Mouse (Mus musculus): ENCODE results near the gene Dst. TPM values are rescaled to one million over a fixed set of nuclear protein-coding genes. Genes with fewer than 3 reads are reported as not detected.

Gene Dst
- polyA plus RNA-seq, 1 experiment from 2014 or later = 11.9 TPM

DNA sequence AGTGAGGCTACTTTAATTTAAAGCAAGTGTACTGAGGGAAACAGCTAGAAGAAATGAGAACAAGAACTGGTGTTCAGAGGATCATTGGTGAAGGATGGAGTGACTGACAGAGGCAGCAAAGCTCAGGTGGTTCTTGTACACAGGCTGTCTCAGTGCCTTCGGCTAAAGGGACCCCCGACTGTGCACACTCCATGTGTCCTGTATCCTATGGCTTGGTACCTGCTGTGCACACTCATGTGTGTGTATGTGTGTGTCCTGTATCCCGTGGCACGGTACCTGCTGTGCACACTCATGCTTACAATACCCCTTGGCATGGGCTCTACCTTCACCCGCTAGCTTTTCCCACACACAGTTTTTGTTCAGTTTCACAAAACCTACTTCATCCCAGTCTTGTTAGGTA, 217.1 kb downstream of the Dst start:
- DNase-seq (ENCODE audit: low spot score) = no peak

GRCm38 (mm10) chr1:34127714-34128474, 219.9 kb downstream of the Dst start:
- no peak for DNase-seq (ENCODE audit: low spot score)

DNA sequence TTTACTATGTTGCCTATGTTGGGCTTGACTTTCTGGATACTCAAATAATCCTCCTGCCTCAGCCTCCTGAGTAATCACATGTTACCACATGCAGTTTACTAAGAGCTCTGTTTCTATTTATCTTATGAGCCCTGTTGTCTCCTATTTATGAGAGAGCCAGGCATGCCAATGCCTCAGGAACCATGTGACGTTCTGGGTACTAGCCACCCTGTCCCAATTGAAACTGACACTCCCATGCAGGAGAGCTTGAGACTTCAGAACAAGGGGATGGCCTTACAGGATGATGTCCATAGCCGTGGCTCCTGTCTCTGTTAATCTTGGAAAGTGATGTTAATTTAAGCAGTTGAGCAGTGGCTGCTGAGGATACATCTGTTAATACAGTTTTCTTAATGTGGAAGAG, 220.8 kb downstream of the Dst start:
- no peak for DNase-seq (ENCODE audit: low spot score)

DNA sequence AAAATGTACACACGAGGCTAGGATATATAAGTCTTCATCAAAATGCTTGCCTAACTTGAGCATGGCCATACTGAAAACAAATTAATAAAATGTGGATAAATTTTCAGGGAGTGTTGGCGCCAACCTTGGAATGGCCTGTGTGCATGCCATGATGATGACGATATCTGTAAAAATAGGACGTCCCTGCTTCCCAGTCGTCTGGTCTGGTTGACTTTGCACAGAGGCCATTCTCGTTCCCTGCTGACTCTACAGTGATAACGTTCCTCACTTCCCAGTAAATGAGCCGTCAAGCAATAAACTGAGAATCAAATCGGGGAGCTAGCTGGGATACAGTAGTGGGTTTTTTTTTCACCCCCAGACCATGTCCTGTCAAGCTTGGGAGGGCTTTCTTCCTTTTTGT, 221.7 kb downstream of the Dst start:
- DNase-seq (ENCODE audit: low spot score) = no peak

DNA sequence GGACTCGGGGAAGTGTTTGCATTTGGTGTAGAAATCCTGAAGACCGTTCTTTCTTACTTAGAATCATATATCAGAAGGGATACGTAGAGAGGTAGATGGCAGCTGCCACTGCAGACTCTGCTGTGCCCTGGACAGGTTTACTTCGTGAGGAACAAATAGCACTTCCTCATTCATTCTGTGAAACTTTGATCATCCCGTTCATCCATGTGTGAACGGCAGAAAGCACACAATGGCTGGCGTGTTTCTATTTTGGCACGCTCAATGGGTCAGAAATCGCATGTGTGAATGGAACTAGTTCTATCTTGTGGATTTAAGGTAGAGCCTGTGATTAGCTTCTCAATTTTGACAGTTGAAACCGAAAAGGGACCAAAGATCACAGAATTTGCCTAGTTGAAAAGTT, 222.8 kb downstream of the Dst start:
- no peak for DNase-seq (ENCODE audit: low spot score)

- DNase-seq (ENCODE audit: low spot score) = no peak
Observed at GRCm38 (mm10) chr1:34132875-34133274, 224.8 kb downstream of the Dst start.

- DNase-seq (ENCODE audit: low spot score) = no peak
Observed at GRCm38 (mm10) chr1:34135535-34135934, 227.5 kb downstream of the Dst start.

GRCm38 (mm10) chr1:34139191-34139853, 231.3 kb downstream of the Dst start:
- no peak for DNase-seq (ENCODE audit: low spot score)

DNA sequence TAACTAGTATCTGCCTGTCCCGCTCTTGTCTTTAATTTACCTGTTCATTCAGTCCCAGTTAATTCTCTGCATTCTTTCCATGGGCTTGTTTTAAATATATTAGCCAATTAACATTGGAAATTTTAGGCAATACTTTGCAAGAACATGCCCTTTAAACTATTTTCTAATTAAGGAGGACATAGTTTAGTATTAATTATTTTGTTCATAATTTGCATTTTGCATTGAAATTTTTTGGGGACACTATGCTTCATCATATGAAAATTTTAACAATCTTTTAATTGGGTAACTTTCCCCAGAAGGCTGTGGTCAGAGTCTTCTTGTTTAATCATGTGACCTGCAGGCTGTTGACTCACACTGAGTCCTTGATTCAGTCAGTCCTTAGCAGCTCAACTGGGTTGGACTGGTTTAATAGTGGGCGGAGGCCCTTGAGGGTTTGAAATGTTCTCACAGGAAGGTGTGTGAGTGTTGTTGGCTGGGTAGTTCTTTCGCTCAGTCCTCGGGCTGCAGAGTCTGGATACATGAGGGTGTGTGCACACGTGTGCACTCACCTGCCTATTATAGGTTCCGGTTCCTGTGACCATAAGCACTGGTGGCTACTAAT, 231.9 kb downstream of the Dst start:
- no peak for DNase-seq (ENCODE audit: low spot score)

GRCm38 (mm10) chr1:34140686-34141085, 232.7 kb downstream of the Dst start:
- no peak for DNase-seq (ENCODE audit: low spot score)

DNA sequence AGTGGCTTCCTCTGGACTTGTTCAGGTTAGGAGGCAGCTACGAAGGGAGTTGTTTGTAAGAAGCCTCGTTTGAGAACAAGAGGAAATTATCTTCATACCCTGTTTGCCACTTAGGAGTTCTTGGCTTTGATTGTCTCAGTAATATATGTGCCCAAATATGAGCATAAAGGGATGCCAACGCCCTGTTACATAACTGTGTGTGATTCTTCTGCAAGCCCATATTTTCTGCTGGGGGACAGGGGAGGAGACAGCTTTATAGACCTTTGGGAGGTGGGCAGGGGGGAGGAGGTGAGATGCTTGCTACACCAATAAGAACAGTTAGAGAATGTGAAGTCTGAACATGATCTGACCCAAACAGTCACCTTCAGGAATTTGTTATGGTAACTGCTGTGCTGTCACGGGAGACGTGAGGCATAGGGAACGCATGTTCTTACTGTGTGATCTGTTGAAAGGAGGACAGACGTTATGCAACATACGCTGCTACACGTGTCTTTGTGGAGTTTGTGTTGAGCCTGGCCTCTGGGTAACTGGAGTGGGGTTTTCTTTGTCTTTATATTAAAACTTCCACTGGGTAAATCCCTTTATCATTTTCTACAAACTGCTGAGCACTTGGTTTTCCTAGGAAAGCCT, 235.0 kb downstream of the Dst start:
- DNase-seq (ENCODE audit: low spot score) = no peak

GRCm38 (mm10) chr1:34144826-34145225, 236.8 kb downstream of the Dst start:
- no peak for DNase-seq (ENCODE audit: low spot score)

DNA sequence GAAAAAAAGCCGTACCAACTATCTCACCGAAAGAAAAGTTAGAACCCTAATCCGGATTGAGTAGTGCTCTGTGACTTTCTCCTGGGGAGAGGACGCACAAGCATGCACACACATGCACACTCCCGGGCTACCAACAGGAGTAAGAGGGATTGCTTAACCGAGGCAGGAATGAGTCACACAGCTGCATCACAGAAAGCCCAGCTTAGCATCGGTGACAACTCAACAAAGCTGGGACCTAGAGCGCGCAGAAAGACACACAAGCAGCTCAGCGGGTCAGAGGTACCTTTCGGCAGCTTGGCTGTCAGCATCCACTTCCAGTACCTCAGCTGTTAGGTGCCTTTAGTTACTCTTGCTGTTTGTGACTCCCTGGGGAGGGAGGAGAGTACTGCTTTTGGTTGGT, 240.0 kb downstream of the Dst start:
- DNase-seq (ENCODE audit: low spot score) = no peak

GRCm38 (mm10) chr1:34150416-34151093, 242.5 kb downstream of the Dst start:
- no peak for DNase-seq (ENCODE audit: low spot score)

- DNase-seq (ENCODE audit: low spot score) = no peak
Observed at GRCm38 (mm10) chr1:34152683-34153082, 244.7 kb downstream of the Dst start.

DNA sequence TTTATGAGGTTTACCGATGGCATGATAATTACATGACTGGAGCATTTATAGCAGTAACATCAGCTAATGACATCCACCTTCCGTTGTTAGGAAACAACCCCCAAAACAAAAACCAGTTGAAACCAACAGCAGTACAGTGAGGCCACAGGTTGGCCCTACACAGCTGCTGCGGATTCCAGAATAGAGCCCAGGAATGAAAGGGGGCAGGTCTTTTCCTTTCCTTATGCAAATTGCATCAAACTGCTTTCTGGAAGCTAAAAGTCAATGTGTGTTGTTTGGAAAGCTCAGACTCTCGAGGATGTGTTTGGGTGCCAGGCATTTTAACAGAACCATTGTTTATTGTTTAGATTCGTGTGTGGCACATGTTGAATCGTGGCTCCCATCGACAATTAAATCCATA, 248.0 kb downstream of the Dst start:
- no peak for DNase-seq (ENCODE audit: low spot score)

GRCm38 (mm10) chr1:34157702-34158101, 249.7 kb downstream of the Dst start:
- DNase-seq (ENCODE audit: low spot score) = no peak

GRCm38 (mm10) chr1:34158822-34159221, 250.8 kb downstream of the Dst start:
- DNase-seq (ENCODE audit: low spot score) = no peak

GRCm38 (mm10) chr1:34159898-34160297, 251.9 kb downstream of the Dst start:
- DNase-seq (ENCODE audit: low spot score) = no peak

DNA sequence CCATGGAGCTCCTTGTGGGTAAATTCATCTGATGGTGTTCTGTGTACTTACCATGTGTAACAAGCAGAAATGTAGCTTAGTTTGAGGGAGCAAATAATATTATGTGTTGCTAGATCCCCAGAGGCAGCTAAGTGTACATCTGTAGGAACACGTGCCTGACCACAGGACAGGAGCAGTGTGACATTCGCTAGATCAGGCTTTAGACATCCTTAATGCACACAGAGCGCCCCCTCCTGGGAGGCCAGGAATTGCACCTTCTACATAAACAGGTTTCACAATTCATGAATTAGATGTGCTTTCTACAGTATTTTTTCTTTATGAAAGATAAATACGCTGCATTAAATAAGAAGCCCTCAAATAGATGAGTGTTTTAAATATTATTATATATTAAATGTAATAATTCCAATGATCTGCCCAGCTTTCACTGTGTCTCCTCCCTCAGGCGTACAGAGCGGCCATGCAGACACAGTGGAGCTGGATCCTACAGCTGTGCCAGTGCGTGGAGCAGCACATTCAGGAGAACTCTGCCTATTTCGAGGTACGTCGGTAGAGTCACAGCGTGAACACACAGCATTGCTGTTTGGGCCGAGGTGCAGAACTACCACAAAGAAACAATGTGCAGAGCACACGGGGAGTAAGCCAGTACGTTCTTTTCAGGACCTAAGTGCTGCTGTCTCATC, 256.7 kb downstream of the Dst start:
- peak; percentile 52 for DNase-seq (ENCODE audit: low spot score)

DNA sequence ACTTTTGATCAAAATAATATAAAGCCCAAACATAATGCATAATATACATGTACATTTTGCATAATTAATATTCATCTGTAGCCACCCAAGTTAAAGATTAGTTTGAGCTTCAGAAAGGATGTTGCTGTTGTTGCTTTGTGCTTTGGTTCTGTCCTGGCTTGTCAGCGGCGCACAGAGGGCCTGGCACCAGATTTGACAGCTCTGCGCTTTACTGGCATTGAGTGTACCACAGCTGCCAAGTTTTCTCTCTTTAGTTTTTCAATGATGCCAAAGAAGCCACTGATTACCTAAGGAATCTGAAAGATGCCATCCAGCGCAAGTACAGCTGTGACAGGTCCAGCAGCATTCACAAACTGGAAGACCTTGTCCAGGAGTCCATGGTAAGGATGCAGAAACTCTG, 257.9 kb downstream of the Dst start:
- DNase-seq (ENCODE audit: low spot score) = no peak

Measured in thymus, postnatal 0 days (tissue).